Mouse (Mus musculus) limb, embryonic 15.5 days (tissue): ENCODE data around the gene Slc4a4. TPM values are rescaled to one million over a fixed set of nuclear protein-coding genes. Genes with fewer than 3 reads are reported as not detected.

Source experiments
- ATAC-seq: fragments of 200-750 bp; cut with Nextera tagmentation; 2 replicates; pipeline ENCODE4 v1.8.0; 2017; ENCODE audit warnings: low read depth, moderate TSS enrichment; ENCODE audit not compliant: insufficient number of reproducible peaks, low FRiP score, low TSS enrichment
- H3K27ac ChIP-seq: fragments of 300-500 bp; sonication (generic); 2 replicates; pipeline ENCODE4 v1.5.1; 2015; ENCODE audit warnings: moderate library complexity, mild to moderate bottlenecking, inconsistent platforms
- H3K27me3 ChIP-seq: fragments of 300-500 bp; sonication (generic); 2 replicates; pipeline ENCODE4 v1.6.1; 2015; ENCODE audit warnings: inconsistent platforms
- H3K36me3 ChIP-seq: fragments of 300-500 bp; sonication (generic); 2 replicates; pipeline ENCODE4 v1.6.1; 2015; ENCODE audit warnings: inconsistent platforms
- H3K4me1 ChIP-seq: fragments of 300-500 bp; sonication (generic); 2 replicates; pipeline ENCODE4 v1.6.1; 2015; ENCODE audit warnings: inconsistent platforms
- H3K4me2 ChIP-seq: fragments of 300-500 bp; sonication (generic); 2 replicates; pipeline ENCODE4 v1.6.1; 2015; ENCODE audit warnings: mild to moderate bottlenecking, inconsistent platforms
- H3K4me3 ChIP-seq: fragments of 300-500 bp; sonication (generic); 2 replicates; pipeline ENCODE4 v1.5.1; 2015; ENCODE audit warnings: mild to moderate bottlenecking, inconsistent platforms
- H3K9ac ChIP-seq: fragments of 300-500 bp; sonication (generic); 2 replicates; pipeline ENCODE4 v1.6.1; 2015; ENCODE audit warnings: inconsistent platforms
- H3K9me3 ChIP-seq: fragments of 300-500 bp; sonication (generic); 2 replicates; pipeline ENCODE4 v1.6.1; 2016; ENCODE audit warnings: inconsistent platforms
- WGBS: fragments of 180-500 bp; shearing (Covaris S2); methylation state at CpG from one replicate; pipeline ENCODE4 v1.1.7; 2015; 5-methylcytosine and 5-hydroxymethylcytosine counted together
- polyA plus RNA-seq: library from polyadenylated mRNA; unstranded; fragments of >200 nt; fragmentation: Nextera tagmentation; extraction: Ambion mirVana; gene quantifications from 2 replicates; pipeline ENCODE4 v1.2.1, GENCODE M21; 2015

Slc4a4 gene
- polyA plus RNA-seq, 1 experiment from 2014 or later: 2.0 TPM

DNA sequence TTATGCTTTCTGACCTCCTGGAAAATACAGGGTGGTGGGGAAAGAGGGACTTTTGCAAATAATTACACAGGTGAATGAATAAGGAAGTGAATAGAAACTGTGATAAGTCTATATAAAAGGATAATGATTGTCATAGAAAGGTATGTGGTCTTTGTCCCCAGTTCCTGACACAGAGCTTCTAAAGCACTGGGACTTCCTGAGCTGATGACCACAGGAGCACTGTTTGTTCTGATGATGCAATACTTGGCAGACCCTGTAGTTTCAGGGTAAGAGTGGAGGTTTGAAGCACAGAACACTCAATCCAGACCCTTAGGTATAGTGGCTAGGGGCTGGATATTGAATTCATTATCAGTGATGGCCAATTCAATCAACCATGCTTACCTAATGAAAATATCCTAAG lies 391.7 kb downstream of the Slc4a4 start:
- no peaks in the 10 kb centered on the region for H3K36me3 ChIP-seq
- no peak overlapping the region for H3K4me3 ChIP-seq
- no peak overlapping the region for H3K9ac ChIP-seq
- H3K9me3 ChIP-seq: no peaks in the 10 kb centered on the region
- no peak overlapping the region for H3K4me2 ChIP-seq
- no peak for ATAC-seq
- H3K27ac ChIP-seq: no peak overlapping the region
- no peaks in the 10 kb centered on the region for H3K4me1 ChIP-seq
- no peaks in the 10 kb centered on the region for H3K27me3 ChIP-seq

DNA sequence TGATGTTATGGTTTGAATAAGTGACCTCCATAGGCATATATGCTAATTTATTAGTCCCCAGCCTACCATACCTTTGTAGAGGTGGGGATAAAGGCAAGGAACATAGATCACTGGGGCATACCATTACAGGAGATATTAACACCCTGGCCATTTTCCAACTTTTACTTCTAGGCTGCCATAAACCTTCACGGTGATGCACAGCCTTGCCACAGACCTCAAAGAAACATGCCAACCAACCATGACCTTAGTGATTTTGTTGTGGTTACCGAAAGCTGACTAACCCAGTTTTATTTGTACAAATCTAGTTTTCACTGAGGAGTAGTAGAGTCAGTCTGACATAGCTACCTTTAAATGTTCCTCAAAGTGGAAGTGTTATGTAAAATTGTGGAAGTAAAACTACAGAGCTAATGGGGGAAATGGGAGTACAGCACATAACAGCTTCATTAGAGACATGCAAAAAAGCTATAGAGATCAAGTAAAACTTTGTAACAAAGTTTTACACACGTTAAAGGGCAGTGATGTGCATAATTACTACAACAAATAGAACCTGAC lies 393.8 kb downstream of the Slc4a4 start:
- Histone ChIP-seq H3K9me3 (no peaks in the 10 kb centered on the region), H3K9ac (no peak overlapping the region), H3K27ac (no peak overlapping the region), H3K4me1 (no peaks in the 10 kb centered on the region), H3K4me3 (no peak overlapping the region), H3K27me3 (no peaks in the 10 kb centered on the region), H3K4me2 (no peak overlapping the region), H3K36me3 (no peaks in the 10 kb centered on the region)
- ATAC-seq: no peak
- WGBS: 61% methylated on average over 3 of the region's 3 CpGs

Other genes with a start within 250 kb of the Slc4a4 start
- gene Grsf1, start 210.6 kb upstream of the Slc4a4 start, polyA plus RNA-seq: 39.4 and 47.5 TPM in 2 replicates
- gene Mob1b, start 166.0 kb upstream of the Slc4a4 start, polyA plus RNA-seq: 11.0 TPM in 2 replicates
- gene Dck, start 121.8 kb upstream of the Slc4a4 start, polyA plus RNA-seq: 36.0 and 37.6 TPM in 2 replicates